Mouse (Mus musculus): ENCODE measurements around the gene Cckbr. TPM values are rescaled to one million over a fixed set of nuclear protein-coding genes. Genes with fewer than 3 reads are reported as not detected.
"Not testable (repeated sequence)": the region's sequence is repeated elsewhere in the genome, so short reads cannot be mapped to it uniquely, and the experiment has no call there.

Cckbr gene
- polyA plus RNA-seq, 1 experiment from 2014 or later = not detected

DNA sequence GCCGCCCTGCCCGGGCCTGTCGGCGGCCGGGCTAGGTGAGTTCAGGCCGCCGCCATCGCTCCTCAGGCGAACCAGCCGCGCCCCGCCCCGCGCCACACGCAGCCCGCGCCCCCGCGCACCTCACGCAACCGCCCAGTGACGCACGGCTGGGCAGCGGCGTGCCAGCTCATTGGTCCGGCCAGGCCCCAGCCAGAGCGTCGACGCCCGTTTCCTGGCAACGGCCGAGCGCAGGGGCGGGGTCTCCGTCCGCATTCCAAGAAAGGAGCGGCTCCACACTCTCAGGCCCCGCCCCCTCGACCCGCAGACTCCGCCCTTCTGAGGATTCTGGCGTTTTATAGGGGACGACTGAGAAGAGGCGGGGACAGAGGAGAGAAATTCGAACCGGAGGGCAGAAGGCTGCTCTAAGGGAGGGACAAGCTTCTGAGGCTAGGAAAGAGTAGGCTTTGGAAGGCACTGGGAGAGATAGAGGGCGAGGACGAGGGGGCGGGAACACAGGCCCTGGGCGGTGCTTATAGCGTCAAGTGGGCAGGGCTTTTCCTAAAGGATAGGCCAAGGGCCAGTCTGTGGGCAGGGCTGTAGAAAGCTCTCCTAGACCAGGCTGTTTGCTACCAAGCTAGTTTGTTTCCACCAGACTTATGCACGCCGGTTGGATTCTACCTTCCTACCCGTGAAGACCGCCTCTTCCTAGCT lies 25.5 kb upstream of the Cckbr start, which contains the start of gene Fam160a2:
Gene Fam160a2 (minus strand): TSS at position 120 of the 690 bp plus-strand sequence.
- WGBS = under 1% methylated on average over 50 of the region's 55 CpGs
- Histone ChIP-seq H3K27me3 (ENCODE audit: control insufficient read depth, insufficient read depth, low read length) (no peaks in the 10 kb centered on the region), H3K4me2 (ENCODE audit: low read depth, severe bottlenecking) (peak within 1 kb of the TSS; percentile 72), H3K4me3 (ENCODE audit: low read depth, low read length) (peak within 1 kb of the TSS; percentile 81), H3K27ac (replicated peaks; ENCODE audit: low read depth, low read length) (no peak within 1 kb of the TSS), H3K9ac (ENCODE audit: low read length) (peak within 1 kb of the TSS; percentile 78), H3K9me3 (ENCODE audit: control insufficient read depth, low read length) (no peaks in the 10 kb centered on the region), H3K36me3 (ENCODE audit: control insufficient read depth, insufficient read depth, low read length) (no peaks in the 10 kb centered on the region), H3K4me1 (ENCODE audit: control insufficient read depth, insufficient read depth, low read length) (no peaks in the 10 kb centered on the region)
- ATAC-seq (ENCODE audit: insufficient number of reproducible peaks, low FRiP score, low TSS enrichment, low read depth) = peak; percentile 99
- DNase-seq (ENCODE audit: low spot score) = peak; percentile 100

DNA sequence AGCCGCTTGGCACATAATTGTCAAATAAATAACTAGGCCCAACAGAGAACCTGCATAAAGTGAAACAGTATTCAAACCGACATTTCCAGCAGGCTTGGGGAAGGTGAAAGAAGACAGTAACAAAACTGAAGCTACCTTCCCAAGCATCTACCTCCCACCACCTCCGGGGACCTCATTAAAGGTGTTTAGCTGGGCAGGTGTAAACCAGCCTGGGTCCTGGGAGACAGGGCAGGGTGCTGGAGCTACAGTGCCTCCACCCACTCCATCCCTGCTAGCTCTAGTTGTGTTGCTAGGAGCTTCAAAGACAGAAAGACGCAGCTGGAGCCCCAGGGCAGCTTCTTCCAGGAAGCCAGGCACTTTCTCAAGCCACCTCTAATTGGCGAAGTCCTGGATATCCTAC lies 21.3 kb upstream of the Cckbr start, which contains the start of gene Cnga4:
Gene Cnga4 (plus strand): TSS at position 301 of the 400 bp plus-strand sequence.
- 56% methylated on average over 5 of the region's 5 CpGs for WGBS
- Histone ChIP-seq H3K27me3 (ENCODE audit: control insufficient read depth, insufficient read depth, low read length) (no peaks in the 10 kb centered on the region), H3K4me1 (ENCODE audit: control insufficient read depth, insufficient read depth, low read length) (no peaks in the 10 kb centered on the region), H3K9me3 (ENCODE audit: control insufficient read depth, low read length) (no peaks in the 10 kb centered on the region), H3K4me2 (ENCODE audit: low read depth, severe bottlenecking) (no peak within 1 kb of the TSS), H3K9ac (ENCODE audit: low read length) (no peak within 1 kb of the TSS), H3K36me3 (ENCODE audit: control insufficient read depth, insufficient read depth, low read length) (no peaks in the 10 kb centered on the region), H3K27ac (replicated peaks; ENCODE audit: low read depth, low read length) (no peak within 1 kb of the TSS), H3K4me3 (ENCODE audit: low read depth, low read length) (no peak within 1 kb of the TSS)
- DNase-seq (ENCODE audit: low spot score) (no peak), ATAC-seq (ENCODE audit: insufficient number of reproducible peaks, low FRiP score, low TSS enrichment, low read depth) (no peak)

- H3K36me3 ChIP-seq (ENCODE audit: control insufficient read depth, insufficient read depth, low read length) = no peaks in the 10 kb centered on the region
- H3K9ac ChIP-seq (ENCODE audit: low read length) = no peak overlapping the region
- ATAC-seq (ENCODE audit: insufficient number of reproducible peaks, low FRiP score, low TSS enrichment, low read depth) (no peak), DNase-seq (ENCODE audit: low spot score) (no peak)
- H3K4me1 ChIP-seq (ENCODE audit: control insufficient read depth, insufficient read depth, low read length) = no peaks in the 10 kb centered on the region
- H3K27me3 ChIP-seq (ENCODE audit: control insufficient read depth, insufficient read depth, low read length) = no peaks in the 10 kb centered on the region
- no peak overlapping the region for H3K4me2 ChIP-seq (ENCODE audit: low read depth, severe bottlenecking)
- WGBS = 88% methylated on average over 1 of the region's 1 CpGs
- no peak overlapping the region for H3K27ac ChIP-seq (replicated peaks; ENCODE audit: low read depth, low read length)
- H3K4me3 ChIP-seq (ENCODE audit: low read depth, low read length) = no peak overlapping the region
- H3K9me3 ChIP-seq (ENCODE audit: control insufficient read depth, low read length) = no peaks in the 10 kb centered on the region
Measured at GRCm38 (mm10) chr7:105406322-105406721, 19.2 kb upstream of the Cckbr start.

GRCm38 (mm10) chr7:105411874-105412632 lies 13.5 kb upstream of the Cckbr start:
- H3K27me3 ChIP-seq (ENCODE audit: control insufficient read depth, insufficient read depth, low read length); H3K9me3 ChIP-seq (ENCODE audit: control insufficient read depth, low read length); H3K36me3 ChIP-seq (ENCODE audit: control insufficient read depth, insufficient read depth, low read length); H3K4me3 ChIP-seq (ENCODE audit: low read depth, low read length); ATAC-seq (ENCODE audit: insufficient number of reproducible peaks, low FRiP score, low TSS enrichment, low read depth); H3K4me1 ChIP-seq (ENCODE audit: control insufficient read depth, insufficient read depth, low read length); H3K4me2 ChIP-seq (ENCODE audit: low read depth, severe bottlenecking); H3K27ac ChIP-seq (replicated peaks; ENCODE audit: low read depth, low read length); H3K9ac ChIP-seq (ENCODE audit: low read length): not testable (repeated sequence)
- peak; percentile 83 for DNase-seq (ENCODE audit: low spot score)
- 61% methylated on average over 8 of the region's 8 CpGs for WGBS

GRCm38 (mm10) chr7:105414385-105414784 lies 11.1 kb upstream of the Cckbr start:
- Histone ChIP-seq H3K4me2 (ENCODE audit: low read depth, severe bottlenecking) (no peak overlapping the region), H3K4me3 (ENCODE audit: low read depth, low read length) (no peak overlapping the region), H3K9me3 (ENCODE audit: control insufficient read depth, low read length) (no peaks in the 10 kb centered on the region), H3K27ac (replicated peaks; ENCODE audit: low read depth, low read length) (no peak overlapping the region), H3K4me1 (ENCODE audit: control insufficient read depth, insufficient read depth, low read length) (no peaks in the 10 kb centered on the region), H3K36me3 (ENCODE audit: control insufficient read depth, insufficient read depth, low read length) (no peaks in the 10 kb centered on the region), H3K27me3 (ENCODE audit: control insufficient read depth, insufficient read depth, low read length) (no peaks in the 10 kb centered on the region), H3K9ac (ENCODE audit: low read length) (no peak overlapping the region)
- 60% methylated on average over 6 of the region's 6 CpGs for WGBS
- DNase-seq (ENCODE audit: low spot score) (no peak), ATAC-seq (ENCODE audit: insufficient number of reproducible peaks, low FRiP score, low TSS enrichment, low read depth) (no peak)

DNA sequence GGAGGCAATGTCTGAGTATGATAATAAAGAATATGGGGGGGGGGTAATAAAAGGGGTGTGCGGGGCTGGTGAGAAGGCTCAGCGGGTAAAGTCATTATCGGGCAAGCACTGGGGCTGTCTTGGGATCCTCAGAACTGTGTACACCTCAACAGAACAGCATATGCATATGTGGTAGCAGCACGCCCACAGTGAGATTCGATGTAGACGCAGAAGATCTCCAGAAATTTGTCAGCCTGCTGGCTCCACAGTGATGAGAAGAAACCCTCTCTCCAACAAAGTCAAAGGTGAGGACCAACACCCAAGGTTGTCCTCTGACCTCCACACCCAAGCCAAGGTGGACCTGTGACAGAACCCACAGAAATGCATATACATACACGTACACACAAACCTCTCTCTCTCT lies 9.0 kb upstream of the Cckbr start:
- Histone ChIP-seq H3K4me3 (ENCODE audit: low read depth, low read length) (no peak overlapping the region), H3K27me3 (ENCODE audit: control insufficient read depth, insufficient read depth, low read length) (no peaks in the 10 kb centered on the region), H3K9ac (ENCODE audit: low read length) (no peak overlapping the region), H3K4me2 (ENCODE audit: low read depth, severe bottlenecking) (no peak overlapping the region), H3K36me3 (ENCODE audit: control insufficient read depth, insufficient read depth, low read length) (no peaks in the 10 kb centered on the region), H3K27ac (replicated peaks; ENCODE audit: low read depth, low read length) (no peak overlapping the region), H3K9me3 (ENCODE audit: control insufficient read depth, low read length) (no peaks in the 10 kb centered on the region), H3K4me1 (ENCODE audit: control insufficient read depth, insufficient read depth, low read length) (no peaks in the 10 kb centered on the region)
- no peak for DNase-seq (ENCODE audit: low spot score)
- WGBS = 90% methylated on average over 7 of the region's 7 CpGs
- no peak for ATAC-seq (ENCODE audit: insufficient number of reproducible peaks, low FRiP score, low TSS enrichment, low read depth)

- no peaks in the 10 kb centered on the region for H3K36me3 ChIP-seq (ENCODE audit: control insufficient read depth, insufficient read depth, low read length)
- 80% methylated on average over 5 of the region's 5 CpGs for WGBS
- H3K9ac ChIP-seq (ENCODE audit: low read length) = no peak overlapping the region
- ATAC-seq (ENCODE audit: insufficient number of reproducible peaks, low FRiP score, low TSS enrichment, low read depth) (no peak), DNase-seq (ENCODE audit: low spot score) (no peak)
- no peaks in the 10 kb centered on the region for H3K27me3 ChIP-seq (ENCODE audit: control insufficient read depth, insufficient read depth, low read length)
- no peak overlapping the region for H3K4me3 ChIP-seq (ENCODE audit: low read depth, low read length)
- H3K4me1 ChIP-seq (ENCODE audit: control insufficient read depth, insufficient read depth, low read length) = no peaks in the 10 kb centered on the region
- no peaks in the 10 kb centered on the region for H3K9me3 ChIP-seq (ENCODE audit: control insufficient read depth, low read length)
- H3K4me2 ChIP-seq (ENCODE audit: low read depth, severe bottlenecking) = no peak overlapping the region
- no peak overlapping the region for H3K27ac ChIP-seq (replicated peaks; ENCODE audit: low read depth, low read length)
Measured at GRCm38 (mm10) chr7:105418106-105418505, 7.4 kb upstream of the Cckbr start.

GRCm38 (mm10) chr7:105420903-105421302 lies 4.6 kb upstream of the Cckbr start:
- ATAC-seq (ENCODE audit: insufficient number of reproducible peaks, low FRiP score, low TSS enrichment, low read depth) (no peak), DNase-seq (ENCODE audit: low spot score) (no peak)
- Histone ChIP-seq H3K27me3 (ENCODE audit: control insufficient read depth, insufficient read depth, low read length) (peaks cover 19% of the 10 kb centered on the region), H3K4me1 (ENCODE audit: control insufficient read depth, insufficient read depth, low read length) (no peaks in the 10 kb centered on the region), H3K9me3 (ENCODE audit: control insufficient read depth, low read length) (no peaks in the 10 kb centered on the region), H3K9ac (ENCODE audit: low read length) (no peak overlapping the region), H3K4me2 (ENCODE audit: low read depth, severe bottlenecking) (no peak overlapping the region), H3K4me3 (ENCODE audit: low read depth, low read length) (no peak overlapping the region), H3K36me3 (ENCODE audit: control insufficient read depth, insufficient read depth, low read length) (no peaks in the 10 kb centered on the region), H3K27ac (replicated peaks; ENCODE audit: low read depth, low read length) (no peak overlapping the region)
- 53% methylated on average over 2 of the region's 2 CpGs for WGBS

All from limb, embryonic 11.5 days (tissue).